In genomic region chr5:118037798-118038484, GRCm38 (mm10) we compare ENCODE assay signal across 9 mouse cellular contexts. TPM values are rescaled to one million over a fixed set of nuclear protein-coding genes. Genes with fewer than 3 reads are reported as not detected.
DNase-seq lines count a peak whose midpoint lies in the region; ATAC-seq and TF ChIP-seq lines count a peak whose summit lies in the region.
"Had no signal": no experiment of that assay in that cellular context is flagged by ENCODE, and none has a peak within 500 bp of the region (broad histone marks: within the 10 kb centered on the region; RNA-seq: fewer than 3 reads in every experiment).

No protein-coding gene starts in this region.

- TF ChIP-seq POLR2A in myocyte (IDR thresholded peaks at IDR 0.05; ENCODE audit: insufficient read length, low read depth): peak; percentile 9

- no peaks in the 10 kb centered on the region for H3K79me2 ChIP-seq in myocyte (ENCODE audit: control insufficient read depth, insufficient read depth)

- no peak overlapping the region for H3ac ChIP-seq in myocyte (ENCODE audit: control insufficient read depth, insufficient read length)

- 8% methylated on average over 10 of the region's 10 CpGs for WGBS in forebrain, embryonic 11.5 days
- WGBS in intestine, postnatal 0 days: 16% methylated on average over 10 of the region's 10 CpGs

- H3K4me1 ChIP-seq in forebrain, embryonic 11.5 days (replicated peaks; ENCODE audit: control insufficient read depth, insufficient read depth, low read length): peaks cover 4% of the 10 kb centered on the region; the same call in 1 of the 2 replicates
- no peaks in the 10 kb centered on the region for H3K4me1 ChIP-seq in intestine, postnatal 0 days (replicated peaks; ENCODE audit: control insufficient read depth, insufficient read depth, low read length)

- TF ChIP-seq CTCF in intestine, postnatal 0 days (IDR thresholded peaks at IDR 0.05; ENCODE audit: low read depth): no peak

- no peaks in the 10 kb centered on the region for H3K27me3 ChIP-seq in forebrain, embryonic 11.5 days (ENCODE audit: control insufficient read depth, insufficient read depth, low read length)
- no peaks in the 10 kb centered on the region for H3K27me3 ChIP-seq in intestine, postnatal 0 days (replicated peaks; ENCODE audit: control insufficient read depth, insufficient read depth, low read length)
- H3K27me3 ChIP-seq in myocyte (ENCODE audit: control insufficient read depth, insufficient read depth, insufficient read length): no peaks in the 10 kb centered on the region

- peak; percentile 25 for DNase-seq in kidney, adult 18-20 months
- DNase-seq in kidney, adult 9 months: no peak
- DNase-seq in brain, adult 2 months (ENCODE audit: low read depth, low spot score): peak; percentile 94
- no peak for DNase-seq in forebrain, embryonic 11.5 days (ENCODE audit: low spot score)
- DNase-seq in right cerebral cortex, postnatal 25 days: no peak
- DNase-seq in gastrocnemius, postnatal 4 days (ENCODE audit: low spot score in 2 of 2): no peak

- H3K4me3 ChIP-seq in forebrain, embryonic 11.5 days (ENCODE audit: low read depth, low read length): no peak overlapping the region
- H3K4me3 ChIP-seq in intestine, postnatal 0 days (ENCODE audit: low read depth, low read length): no peak overlapping the region
- no peak overlapping the region for H3K4me3 ChIP-seq in myocyte

- ATAC-seq in forebrain, embryonic 11.5 days (replicated peaks; ENCODE audit: low FRiP score): peak; percentile 67
- ATAC-seq in intestine, postnatal 0 days: peak; percentile 51; the same call in 1 of the 2 replicates

- H3K27ac ChIP-seq in forebrain, embryonic 11.5 days (ENCODE audit: low read depth, low read length): no peak overlapping the region
- no peak overlapping the region for H3K27ac ChIP-seq in intestine, postnatal 0 days (ENCODE audit: low read depth, low read length)
- H3K27ac ChIP-seq: macrophage had no signal

- peak overlapping the region; percentile 35; the same call in 1 of the 2 replicates for H3K4me2 ChIP-seq in forebrain, embryonic 11.5 days (ENCODE audit: low read depth, low read length, severe bottlenecking)
- no peak overlapping the region for H3K4me2 ChIP-seq in intestine, postnatal 0 days (replicated peaks; ENCODE audit: low read depth)
- peak overlapping the region; percentile 35 for H3K4me2 ChIP-seq in myocyte (ENCODE audit: low read depth)

- H3K36me3 ChIP-seq in forebrain, embryonic 11.5 days (ENCODE audit: control insufficient read depth, insufficient read depth, low read length): no peaks in the 10 kb centered on the region
- no peaks in the 10 kb centered on the region for H3K36me3 ChIP-seq in intestine, postnatal 0 days (ENCODE audit: control insufficient read depth, insufficient read depth)
- no peaks in the 10 kb centered on the region for H3K36me3 ChIP-seq in myocyte (ENCODE audit: control insufficient read depth, insufficient read depth)

- no peak overlapping the region for H3K9ac ChIP-seq in forebrain, embryonic 11.5 days (ENCODE audit: low read length)
- no peak overlapping the region for H3K9ac ChIP-seq in intestine, postnatal 0 days (ENCODE audit: low read depth, low read length)

- H3K9me3 ChIP-seq in forebrain, embryonic 11.5 days (ENCODE audit: control insufficient read depth, low read length): no peaks in the 10 kb centered on the region
- no peaks in the 10 kb centered on the region for H3K9me3 ChIP-seq in intestine, postnatal 0 days (ENCODE audit: control insufficient read depth)

TF ChIP-seq in myocyte, 11 proteins besides CTCF, POLR2A, EP300 and RAD21:
- TF ChIP-seq TCF3 (IDR thresholded peaks at IDR 0.05; ENCODE audit: insufficient read length, low read depth) (no peak), MAX (IDR thresholded peaks at IDR 0.05; ENCODE audit: low read depth) (no peak), MYOG (IDR thresholded peaks at IDR 0.05; ENCODE audit: control insufficient read depth in 1 of 3, insufficient read depth in 1 of 3, insufficient read length in 2 of 3, low read depth in 2 of 3) (peak in 1 of 3 experiments; percentile 67), POLR2AphosphoS2 (IDR thresholded peaks at IDR 0.05; ENCODE audit: insufficient read length, low read depth) (no peak), E2F4 (IDR thresholded peaks at IDR 0.05; ENCODE audit: insufficient read depth) (no peak), MYOD1 (IDR thresholded peaks at IDR 0.05; ENCODE audit: control insufficient read depth in 1 of 3, insufficient read length in 2 of 3, low read depth in 2 of 3) (peak in 2 of 3 experiments; percentile 49 to 85), CEBPB (IDR thresholded peaks at IDR 0.05; ENCODE audit: insufficient read depth, poor library complexity, severe bottlenecking) (no peak), REST (IDR thresholded peaks at IDR 0.05; ENCODE audit: insufficient read depth, insufficient read length) (no peak), TCF12 (IDR thresholded peaks at IDR 0.05; ENCODE audit: insufficient read depth, poor library complexity, severe bottlenecking) (no peak)

RNA-seq across cellular contexts. Expression of gene Tesc, which starts 10.4 kb away (rescaled TPM):
- 0.91 and 1.8 TPM in 2 replicates for polyA plus RNA-seq in forebrain, embryonic 11.5 days (2014; fragmentation: Nextera tagmentation; extraction: Ambion mirVana)
- polyA plus RNA-seq in intestine, postnatal 0 days (2015; fragmentation: Nextera tagmentation; extraction: Ambion mirVana): 2.8 and 3.3 TPM in 2 replicates
- 3.1 TPM for polyA plus RNA-seq in myocyte (2012; fragmentation: generic; extraction: Trizol)
- total RNA-seq in gastrocnemius, postnatal 4 days (2021): under 1 TPM; 0.88 to 0.96 TPM
- polyA plus RNA-seq: macrophage had no signal

Comparison
In these comparisons a context has a peak if more than half of its experiments do, and no peak if none do; other contexts are left out.
1. DNase-seq: peak in kidney, adult 18-20 months (single experiment) and brain, adult 2 months (single experiment); none in kidney, adult 9 months (single experiment), forebrain, embryonic 11.5 days (single experiment), right cerebral cortex, postnatal 25 days (single experiment) and gastrocnemius, postnatal 4 days (0 of 2).